Mouse (Mus musculus) lung, adult 2 months (tissue): ENCODE results near the gene Tatdn3. TPM values are rescaled to one million over a fixed set of nuclear protein-coding genes. Genes with fewer than 3 reads are reported as not detected.

Source experiments
- DNase-seq: peaks from one replicate; pipeline ENCODE4 v3.0.0; 2022
- H3K4me1 ChIP-seq: fragments of 200-500 bp; 2 replicates; pipeline ENCODE4 v1.6.1; 2011; ENCODE audit warnings: low read length; ENCODE audit not compliant: control insufficient read depth, insufficient read depth
- H3K4me3 ChIP-seq: fragments of 200-500 bp; replicated peaks from 2 replicates; pipeline ENCODE3; 2011; ENCODE audit warnings: low read depth, mild to moderate bottlenecking, control low read depth, low read length; ENCODE audit errors: extremely low read depth
- CTCF ChIP-seq: fragments of 200-500 bp; IDR thresholded peaks from 2 replicates; pipeline ENCODE4 v1.5.1; 2011; ENCODE audit warnings: mild to moderate bottlenecking, low read length, control low read depth; ENCODE audit not compliant: insufficient read depth
- POLR2A ChIP-seq: fragments of 200-500 bp; IDR thresholded peaks from 2 replicates; pipeline ENCODE4 v1.6.1; 2011; ENCODE audit warnings: low read depth, mild to moderate bottlenecking, control low read depth, low read length, borderline replicate concordance; ENCODE audit errors: extremely low read depth
- WGBS: fragments of 180-500 bp; shearing (Covaris S2); methylation state at CpG from one replicate; pipeline ENCODE4 v1.1.7; 2018; 5-methylcytosine and 5-hydroxymethylcytosine counted together
- polyA plus RNA-seq: library from polyadenylated mRNA; depleted of rRNA; stranded (reverse); fragments of >200 nt; gene quantifications from 2 replicates; pipeline ENCODE4 v1.2.3, GENCODE M21; 2012; rRNA removed

Gene Tatdn3
- polyA plus RNA-seq, 1 experiment = 6.8 TPM

DNA sequence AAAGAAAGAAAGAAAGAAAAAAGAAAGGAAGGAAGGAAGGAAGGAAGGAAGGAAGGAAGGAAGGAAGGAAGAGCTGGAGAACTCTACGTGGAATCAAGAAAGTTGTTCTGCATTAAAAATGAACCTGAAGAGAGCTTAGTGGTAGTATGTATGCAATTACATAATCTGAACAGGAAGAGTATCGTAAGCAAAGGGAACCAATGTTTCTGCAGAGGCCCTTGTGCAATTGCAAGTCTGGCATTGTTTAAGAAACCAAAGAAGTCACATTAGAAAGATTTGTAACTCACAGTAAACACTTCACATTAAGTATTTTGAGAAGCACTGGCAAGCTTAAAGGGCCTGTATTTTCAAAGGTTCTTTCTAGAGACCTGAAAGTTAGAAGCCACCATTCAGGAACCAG lies 39.6 kb downstream of the Tatdn3 start:
- DNase-seq = no peak
- Histone ChIP-seq H3K4me3 (no peak overlapping the region), H3K4me1 (peaks cover 8% of the 10 kb centered on the region)
- WGBS = 29% methylated on average over 2 of the region's 2 CpGs
- TF ChIP-seq CTCF (no peak), POLR2A (no peak)

GRCm38 (mm10) chr1:191021016-191021415 lies 41.7 kb downstream of the Tatdn3 start:
- no peak for TF ChIP-seq POLR2A
- TF ChIP-seq CTCF = no peak
- 90% methylated on average over 7 of the region's 7 CpGs for WGBS
- DNase-seq = no peak
- Histone ChIP-seq H3K4me1 (peaks cover 4% of the 10 kb centered on the region; the same call in 1 of the 2 replicates), H3K4me3 (no peak overlapping the region)

- WGBS = 86% methylated on average over 3 of the region's 3 CpGs
- no peak for DNase-seq
- TF ChIP-seq CTCF = no peak
- TF ChIP-seq POLR2A = no peak
- peaks cover 4% of the 10 kb centered on the region; the same call in 1 of the 2 replicates for H3K4me1 ChIP-seq
- H3K4me3 ChIP-seq = no peak overlapping the region
These were observed 42.4 kb downstream of the Tatdn3 start for GRCm38 (mm10) chr1:191020217-191020924.

DNA sequence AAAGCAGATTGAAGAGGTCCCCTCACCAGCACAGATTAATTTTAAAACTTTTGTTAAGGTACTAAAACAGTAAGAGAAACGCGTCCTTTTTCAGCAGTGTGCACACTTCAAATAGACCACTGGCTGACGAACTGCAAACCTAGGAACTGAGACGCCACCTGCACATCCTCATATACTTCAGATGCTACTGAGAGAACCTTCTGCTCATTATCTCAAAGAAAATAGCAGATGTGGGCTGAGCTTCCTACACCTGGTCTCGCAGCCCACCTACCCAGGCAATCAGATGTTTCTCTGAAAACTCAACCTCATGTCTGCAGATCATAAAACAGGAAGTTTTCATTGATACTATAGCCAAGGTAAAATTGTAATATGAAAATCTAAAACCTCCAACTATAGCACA lies 42.9 kb downstream of the Tatdn3 start:
- 93% methylated on average over 5 of the region's 5 CpGs for WGBS
- no peak for TF ChIP-seq CTCF
- no peak for TF ChIP-seq POLR2A
- Histone ChIP-seq H3K4me1 (peaks cover 2% of the 10 kb centered on the region; the same call in 1 of the 2 replicates), H3K4me3 (no peak overlapping the region)
- DNase-seq = no peak

GRCm38 (mm10) chr1:191014271-191014670 lies 48.5 kb downstream of the Tatdn3 start:
- no peak overlapping the region for H3K4me3 ChIP-seq
- no peaks in the 10 kb centered on the region for H3K4me1 ChIP-seq
- TF ChIP-seq CTCF (no peak), POLR2A (no peak)
- WGBS = 96% methylated on average over 3 of the region's 3 CpGs
- no peak for DNase-seq

DNA sequence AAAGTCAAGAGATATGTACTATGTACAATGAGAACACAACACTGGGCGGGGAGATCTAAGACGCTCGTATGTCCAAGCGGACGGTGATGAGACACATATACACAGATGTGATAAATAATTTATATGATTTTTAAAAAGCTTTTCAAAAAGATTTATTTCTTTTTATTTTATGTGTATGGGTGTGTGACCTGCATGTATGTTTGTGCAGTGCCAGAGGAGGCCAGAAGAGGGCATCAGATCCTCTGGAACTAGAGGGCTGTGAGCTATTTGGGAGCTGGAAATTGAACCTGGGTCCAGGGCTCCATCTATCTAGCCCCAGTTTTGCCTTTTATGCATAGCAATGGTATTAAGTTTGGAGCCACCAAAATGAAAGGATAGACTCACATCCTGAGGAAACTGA lies 54.0 kb downstream of the Tatdn3 start:
- Histone ChIP-seq H3K4me1 (no peaks in the 10 kb centered on the region), H3K4me3 (no peak overlapping the region)
- DNase-seq = no peak
- WGBS = 97% methylated on average over 5 of the region's 5 CpGs
- 0 out of 2 replicates have a peak, but pooled peaks have one; percentile 17 for TF ChIP-seq CTCF
- no peak for TF ChIP-seq POLR2A

- H3K4me3 ChIP-seq = no peak overlapping the region
- no peak for DNase-seq
- H3K4me1 ChIP-seq = no peaks in the 10 kb centered on the region
- TF ChIP-seq POLR2A = no peak
- peak; percentile 51; the same call in 1 of the 2 replicates for TF ChIP-seq CTCF
- 61% methylated on average over 6 of the region's 6 CpGs for WGBS
These were observed 60.5 kb downstream of the Tatdn3 start for GRCm38 (mm10) chr1:191002201-191002600.

GRCm38 (mm10) chr1:191000686-191001085 lies 62.0 kb downstream of the Tatdn3 start:
- 80% methylated on average over 3 of the region's 3 CpGs for WGBS
- no peak for DNase-seq
- H3K4me3 ChIP-seq = no peak overlapping the region
- TF ChIP-seq CTCF (no peak), POLR2A (no peak)
- no peaks in the 10 kb centered on the region for H3K4me1 ChIP-seq

DNA sequence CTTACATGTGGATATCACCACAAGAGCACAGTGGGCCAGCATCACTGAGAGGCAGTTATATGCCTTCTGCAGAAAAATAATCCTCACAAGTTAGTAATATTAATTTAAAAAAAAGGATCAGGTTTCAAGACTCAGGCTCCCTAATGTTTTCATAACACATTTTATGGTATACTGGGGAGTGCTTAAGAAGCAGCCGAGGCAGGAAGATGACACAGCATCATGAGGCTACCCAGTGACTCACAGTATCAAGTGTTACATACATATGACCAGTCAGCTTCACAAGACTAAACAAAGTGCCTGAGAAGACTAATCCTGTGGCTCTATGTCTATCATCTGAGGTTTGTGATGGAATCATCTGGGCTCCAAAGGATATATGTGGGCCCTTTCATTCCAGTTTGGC lies 64.7 kb downstream of the Tatdn3 start:
- no peak for TF ChIP-seq CTCF
- TF ChIP-seq POLR2A = no peak
- no peak for DNase-seq
- Histone ChIP-seq H3K4me1 (no peaks in the 10 kb centered on the region), H3K4me3 (no peak overlapping the region)
- WGBS = 60% methylated on average over 1 of the region's 1 CpGs

- DNase-seq = no peak
- WGBS = 69% methylated on average over 6 of the region's 6 CpGs
- TF ChIP-seq POLR2A (no peak), CTCF (no peak)
- Histone ChIP-seq H3K4me1 (no peaks in the 10 kb centered on the region), H3K4me3 (no peak overlapping the region)
These were observed 66.3 kb downstream of the Tatdn3 start for GRCm38 (mm10) chr1:190996346-190996877.

Other genes starting within 250 kb of the Tatdn3 start
- 5.7 and 9.7 TPM in 2 replicates for gene Rps6kc1, start 151.2 kb downstream of the Tatdn3 start, polyA plus RNA-seq
- 19.9 and 22.7 TPM in 2 replicates for gene Angel2, start 137.8 kb downstream of the Tatdn3 start, polyA plus RNA-seq
- gene Vash2, start 83.6 kb downstream of the Tatdn3 start, polyA plus RNA-seq = 0.51 and 1.5 TPM in 2 replicates
- 19.9 and 26.1 TPM in 2 replicates for gene Flvcr1, start 36.8 kb downstream of the Tatdn3 start, polyA plus RNA-seq
- gene Spata45, start 26.3 kb downstream of the Tatdn3 start, polyA plus RNA-seq = not detected in 2 replicates
- gene Nsl1, start 80 bp upstream of the Tatdn3 start, polyA plus RNA-seq = 0.38 and 0.49 TPM in 2 replicates
- gene Batf3, start 34.9 kb upstream of the Tatdn3 start, polyA plus RNA-seq = 5.1 and 6.1 TPM in 2 replicates
- gene Fam71a, start 101.9 kb upstream of the Tatdn3 start, polyA plus RNA-seq = not detected in 2 replicates
- gene Atf3, start 155.1 kb upstream of the Tatdn3 start, polyA plus RNA-seq = 4.8 and 8.6 TPM in 2 replicates